Mouse (Mus musculus) ES-E14 (cell line): Measurements from ENCODE around the gene Lgr5.

ENCODE experiments used
- CHD2 ChIP-seq: IDR thresholded peaks from 2 replicates; pipeline ENCODE4 v1.6.1; 2014; ENCODE audit warnings: mild to moderate bottlenecking, low read depth, low read length, inconsistent platforms
- HCFC1 ChIP-seq: IDR thresholded peaks from 2 replicates; pipeline ENCODE4 v1.6.1; 2012; ENCODE audit warnings: low read length, inconsistent platforms, borderline replicate concordance; ENCODE audit not compliant: insufficient read depth
- ZNF384 ChIP-seq: IDR thresholded peaks from 2 replicates; pipeline ENCODE4 v1.6.1; 2012; ENCODE audit warnings: low read depth, low read length, inconsistent platforms

DNA sequence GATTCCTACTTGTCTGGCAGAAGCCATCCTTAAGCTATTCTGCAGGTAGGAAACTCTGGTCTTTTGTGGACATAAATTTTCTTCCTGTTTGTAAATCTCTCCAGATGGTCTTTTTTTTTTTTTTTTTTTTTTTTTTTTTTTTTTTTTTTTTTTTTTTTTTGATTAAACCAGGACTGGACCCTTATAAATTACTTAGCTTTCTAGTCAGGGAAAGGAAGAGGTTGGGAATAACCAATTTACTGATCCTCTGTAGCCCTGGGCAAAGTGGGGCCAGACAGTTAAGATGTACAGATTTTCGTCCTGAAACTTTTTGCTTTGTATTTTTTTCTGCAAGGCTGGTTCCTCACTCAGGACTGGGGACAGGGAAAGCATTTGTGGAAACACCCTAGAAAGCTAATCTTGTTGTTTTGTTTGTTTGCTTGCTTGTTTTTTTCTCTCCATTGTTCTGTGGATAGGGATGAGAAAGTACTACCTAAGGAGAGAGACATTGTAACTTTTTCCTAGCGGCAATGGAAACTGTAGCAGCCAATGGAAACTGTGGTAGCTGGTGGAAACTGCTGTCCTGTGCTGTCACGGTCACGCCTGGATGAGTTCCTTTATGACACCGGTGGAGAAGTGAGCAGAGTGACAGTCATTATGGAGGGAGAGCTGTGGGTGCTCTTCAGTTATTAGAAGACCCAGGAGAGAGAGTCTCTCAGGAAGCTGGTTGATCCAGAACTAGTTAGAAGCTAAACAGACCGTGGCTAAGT is 114.2 kb downstream of the Lgr5 start:
- TF ChIP-seq ZNF384: peak; percentile 80
- no peak for TF ChIP-seq CHD2
- no peak for TF ChIP-seq HCFC1
